Mouse (Mus musculus) hindbrain, embryonic 11.5 days (tissue): ENCODE data around the gene Zfp628. TPM values are rescaled to one million over a fixed set of nuclear protein-coding genes. Genes with fewer than 3 reads are reported as not detected.

ENCODE experiments used
- ATAC-seq: fragments of 200-750 bp; cut with Nextera tagmentation; 2 replicates; pipeline ENCODE4 v1.8.0; 2017; ENCODE audit warnings: mild to moderate bottlenecking, moderate TSS enrichment, moderate library complexity; ENCODE audit not compliant: low FRiP score
- DNase-seq: peaks from one replicate; pipeline ENCODE4 v3.0.0-alpha.2; 2015; ENCODE audit warnings: low spot score
- H3K27ac ChIP-seq: fragments of 300-500 bp; sonication (generic); 2 replicates; pipeline ENCODE4 v1.5.1; 2014; ENCODE audit warnings: mild to moderate bottlenecking, low read depth, low read length
- H3K27me3 ChIP-seq: fragments of 300-500 bp; sonication (generic); 2 replicates; pipeline ENCODE4 v1.6.1; 2014; ENCODE audit warnings: mild to moderate bottlenecking, low read length, moderate library complexity, mixed read lengths; ENCODE audit not compliant: control insufficient read depth, insufficient read depth
- H3K36me3 ChIP-seq: fragments of 300-500 bp; sonication (generic); 2 replicates; pipeline ENCODE4 v1.6.1; 2014; ENCODE audit warnings: mild to moderate bottlenecking, low read length, moderate library complexity, mixed read lengths; ENCODE audit not compliant: control insufficient read depth, insufficient read depth
- H3K4me1 ChIP-seq: fragments of 300-500 bp; sonication (generic); replicated peaks from 2 replicates; pipeline ENCODE4 v1.6.1; 2014; ENCODE audit warnings: low read length, mixed read lengths; ENCODE audit not compliant: control insufficient read depth, insufficient read depth
- H3K4me2 ChIP-seq: fragments of 300-500 bp; sonication (generic); replicated peaks from 2 replicates; pipeline ENCODE4 v1.6.1; 2014; ENCODE audit warnings: mild to moderate bottlenecking, low read depth, low read length
- H3K4me3 ChIP-seq: fragments of 300-500 bp; sonication (generic); 2 replicates; pipeline ENCODE4 v1.5.1; 2014; ENCODE audit warnings: low read depth, low read length
- H3K9ac ChIP-seq: fragments of 300-500 bp; sonication (generic); 2 replicates; pipeline ENCODE4 v1.6.1; 2014; ENCODE audit warnings: low read depth, low read length
- H3K9me3 ChIP-seq: fragments of 300-500 bp; sonication (generic); 2 replicates; pipeline ENCODE4 v1.6.1; 2016; ENCODE audit warnings: low read length; ENCODE audit not compliant: control insufficient read depth
- WGBS: fragments of 180-500 bp; shearing (Covaris S2); extraction: QIAGEN DNeasy Blood & Tissue Kit; methylation state at CpG from one replicate; pipeline ENCODE4 v1.1.7; 2014; 5-methylcytosine and 5-hydroxymethylcytosine counted together
- polyA plus RNA-seq: library from polyadenylated mRNA; unstranded; fragments of >200 nt; fragmentation: Nextera tagmentation; extraction: Ambion mirVana; gene quantifications from 2 replicates; pipeline ENCODE4 v1.2.1, GENCODE M21; 2014

The Zfp628 gene
- polyA plus RNA-seq, 1 experiment from 2014 or later: 4.2 TPM

- ATAC-seq (no peak; the same call in 1 of the 2 replicates), DNase-seq (peak; percentile 80)
- H3K9ac ChIP-seq: no peak overlapping the region
- WGBS: 36% methylated on average over 2 of the region's 2 CpGs
- H3K4me3 ChIP-seq: no peak overlapping the region
- H3K9me3 ChIP-seq: 0 out of 2 replicates have a peak, but pooled peaks cover 2% of the 10 kb centered on the region
- no peaks in the 10 kb centered on the region for H3K4me1 ChIP-seq
- H3K27me3 ChIP-seq: no peaks in the 10 kb centered on the region
- H3K27ac ChIP-seq: no peak overlapping the region
- no peak overlapping the region for H3K4me2 ChIP-seq
- H3K36me3 ChIP-seq: no peaks in the 10 kb centered on the region
Measured at GRCm38 (mm10) chr7:4938456-4938855, 23.4 kb downstream of the Zfp628 start.

GRCm38 (mm10) chr7:4940068-4940479, 25.1 kb downstream of the Zfp628 start:
- H3K4me2 ChIP-seq: no peak overlapping the region
- no peak for ATAC-seq
- H3K4me3 ChIP-seq: no peak overlapping the region
- H3K36me3 ChIP-seq: no peaks in the 10 kb centered on the region
- no peak overlapping the region for H3K27ac ChIP-seq
- WGBS: 23% methylated on average over 9 of the region's 9 CpGs
- no peaks in the 10 kb centered on the region for H3K9me3 ChIP-seq
- H3K27me3 ChIP-seq: no peaks in the 10 kb centered on the region
- peak; percentile 90 for DNase-seq
- no peak overlapping the region for H3K9ac ChIP-seq
- no peaks in the 10 kb centered on the region for H3K4me1 ChIP-seq

GRCm38 (mm10) chr7:4942673-4943072, 27.7 kb downstream of the Zfp628 start:
- Histone ChIP-seq H3K4me2 (no peak overlapping the region), H3K36me3 (no peaks in the 10 kb centered on the region), H3K9me3 (no peaks in the 10 kb centered on the region), H3K4me3 (no peak overlapping the region), H3K4me1 (no peaks in the 10 kb centered on the region), H3K27ac (no peak overlapping the region), H3K27me3 (no peaks in the 10 kb centered on the region), H3K9ac (no peak overlapping the region)
- 59% methylated on average over 5 of the region's 5 CpGs for WGBS
- ATAC-seq (no peak), DNase-seq (no peak)

- ATAC-seq: peak; percentile 80
- peak overlapping the region; percentile 20; the same call in 1 of the 2 replicates for H3K4me3 ChIP-seq
- H3K9me3 ChIP-seq: no peaks in the 10 kb centered on the region
- 18% methylated on average over 15 of the region's 15 CpGs for WGBS
- no peaks in the 10 kb centered on the region for H3K36me3 ChIP-seq
- H3K27ac ChIP-seq: no peak overlapping the region
- H3K27me3 ChIP-seq: no peaks in the 10 kb centered on the region
- DNase-seq: peak; percentile 92
- H3K4me2 ChIP-seq: peak overlapping the region; percentile 33
- no peak overlapping the region for H3K9ac ChIP-seq
- no peaks in the 10 kb centered on the region for H3K4me1 ChIP-seq
Measured at GRCm38 (mm10) chr7:4943223-4943815, 28.3 kb downstream of the Zfp628 start.

GRCm38 (mm10) chr7:4947855-4948254, 32.8 kb downstream of the Zfp628 start:
- Histone ChIP-seq H3K4me2 (no peak overlapping the region), H3K9ac (no peak overlapping the region), H3K27ac (no peak overlapping the region), H3K36me3 (no peaks in the 10 kb centered on the region), H3K4me3 (no peak overlapping the region), H3K9me3 (no peaks in the 10 kb centered on the region), H3K27me3 (no peaks in the 10 kb centered on the region), H3K4me1 (no peaks in the 10 kb centered on the region)
- 52% methylated on average over 2 of the region's 2 CpGs for WGBS
- ATAC-seq (no peak), DNase-seq (no peak)

GRCm38 (mm10) chr7:4948386-4948785, 33.4 kb downstream of the Zfp628 start:
- H3K36me3 ChIP-seq: no peaks in the 10 kb centered on the region
- H3K9ac ChIP-seq: no peak overlapping the region
- ATAC-seq: no peak
- DNase-seq: no peak
- H3K9me3 ChIP-seq: no peaks in the 10 kb centered on the region
- no peak overlapping the region for H3K27ac ChIP-seq
- no peaks in the 10 kb centered on the region for H3K4me1 ChIP-seq
- no peak overlapping the region for H3K4me3 ChIP-seq
- WGBS: 73% methylated on average over 6 of the region's 6 CpGs
- no peaks in the 10 kb centered on the region for H3K27me3 ChIP-seq
- no peak overlapping the region for H3K4me2 ChIP-seq

GRCm38 (mm10) chr7:4950561-4951342, 35.7 kb downstream of the Zfp628 start:
- Histone ChIP-seq H3K9me3 (no peaks in the 10 kb centered on the region), H3K36me3 (no peaks in the 10 kb centered on the region), H3K4me2 (no peak overlapping the region), H3K4me1 (no peaks in the 10 kb centered on the region), H3K9ac (no peak overlapping the region), H3K4me3 (no peak overlapping the region), H3K27ac (no peak overlapping the region), H3K27me3 (no peaks in the 10 kb centered on the region)
- ATAC-seq (no peak), DNase-seq (no peak)
- WGBS: 84% methylated on average over 19 of the region's 19 CpGs

GRCm38 (mm10) chr7:4953815-4954445, 38.9 kb downstream of the Zfp628 start:
- ATAC-seq (no peak), DNase-seq (no peak)
- Histone ChIP-seq H3K4me3 (no peak overlapping the region), H3K27ac (no peak overlapping the region), H3K9me3 (no peaks in the 10 kb centered on the region), H3K36me3 (no peaks in the 10 kb centered on the region), H3K27me3 (no peaks in the 10 kb centered on the region), H3K9ac (no peak overlapping the region), H3K4me2 (no peak overlapping the region), H3K4me1 (no peaks in the 10 kb centered on the region)
- 27% methylated on average over 10 of the region's 10 CpGs for WGBS
